Mouse (Mus musculus): Measurements from ENCODE around the gene Slc16a13. TPM values are rescaled to one million over a fixed set of nuclear protein-coding genes. Genes with fewer than 3 reads are reported as not detected.
A peak's percentile ranks its signal among the peaks of the same experiment; 100 is the strongest.

Gene Slc16a13
- polyA plus RNA-seq, 1 experiment from 2014 or later: 15.8 TPM

GRCm38 (mm10) chr11:70218741-70219470 lies 2.0 kb downstream of the Slc16a13 start:
- Histone ChIP-seq H3K4me3 (ENCODE audit: low read depth, low read length) (no peak overlapping the region), H3K27me3 (ENCODE audit: control insufficient read depth, insufficient read depth, low read length) (peaks cover 24% of the 10 kb centered on the region), H3K4me2 (ENCODE audit: low read depth, low read length, severe bottlenecking) (0 out of 2 replicates have a peak overlapping the region, but pooled peaks have one; percentile 87), H3K9me3 (ENCODE audit: control insufficient read depth, low read length) (no peaks in the 10 kb centered on the region), H3K9ac (ENCODE audit: low read length) (no peak overlapping the region), H3K27ac (ENCODE audit: low read depth, low read length) (no peak overlapping the region), H3K4me1 (replicated peaks; ENCODE audit: control insufficient read depth, insufficient read depth, low read length) (peaks cover 17% of the 10 kb centered on the region), H3K36me3 (ENCODE audit: control insufficient read depth, insufficient read depth, low read length) (no peaks in the 10 kb centered on the region)
- WGBS: 89% methylated on average over 15 of the region's 15 CpGs
- no peak for ATAC-seq (replicated peaks; ENCODE audit: low FRiP score)
- peak; percentile 52 for DNase-seq (ENCODE audit: low spot score)

GRCm38 (mm10) chr11:70218039-70218438 lies 2.8 kb downstream of the Slc16a13 start:
- peak; percentile 32 for DNase-seq (ENCODE audit: low spot score)
- Histone ChIP-seq H3K9me3 (ENCODE audit: control insufficient read depth, low read length) (no peaks in the 10 kb centered on the region), H3K4me1 (replicated peaks; ENCODE audit: control insufficient read depth, insufficient read depth, low read length) (peaks cover 20% of the 10 kb centered on the region), H3K36me3 (ENCODE audit: control insufficient read depth, insufficient read depth, low read length) (no peaks in the 10 kb centered on the region), H3K4me2 (ENCODE audit: low read depth, low read length, severe bottlenecking) (no peak overlapping the region), H3K27me3 (ENCODE audit: control insufficient read depth, insufficient read depth, low read length) (peaks cover 32% of the 10 kb centered on the region), H3K27ac (ENCODE audit: low read depth, low read length) (no peak overlapping the region), H3K9ac (ENCODE audit: low read length) (no peak overlapping the region), H3K4me3 (ENCODE audit: low read depth, low read length) (no peak overlapping the region)
- no peak for ATAC-seq (replicated peaks; ENCODE audit: low FRiP score)
- 92% methylated on average over 4 of the region's 4 CpGs for WGBS

- H3K27ac ChIP-seq (ENCODE audit: low read depth, low read length): no peak overlapping the region
- DNase-seq (ENCODE audit: low spot score) (peak; percentile 49), ATAC-seq (replicated peaks; ENCODE audit: low FRiP score) (no peak)
- no peak overlapping the region for H3K9ac ChIP-seq (ENCODE audit: low read length)
- H3K4me1 ChIP-seq (replicated peaks; ENCODE audit: control insufficient read depth, insufficient read depth, low read length): peaks cover 12% of the 10 kb centered on the region
- no peaks in the 10 kb centered on the region for H3K36me3 ChIP-seq (ENCODE audit: control insufficient read depth, insufficient read depth, low read length)
- no peaks in the 10 kb centered on the region for H3K9me3 ChIP-seq (ENCODE audit: control insufficient read depth, low read length)
- H3K4me3 ChIP-seq (ENCODE audit: low read depth, low read length): no peak overlapping the region
- WGBS: 52% methylated on average over 3 of the region's 3 CpGs
- H3K27me3 ChIP-seq (ENCODE audit: control insufficient read depth, insufficient read depth, low read length): peaks cover 32% of the 10 kb centered on the region
- no peak overlapping the region for H3K4me2 ChIP-seq (ENCODE audit: low read depth, low read length, severe bottlenecking)
Measured at GRCm38 (mm10) chr11:70216103-70216502, 4.8 kb downstream of the Slc16a13 start.

GRCm38 (mm10) chr11:70215301-70215700 lies 5.6 kb downstream of the Slc16a13 start:
- WGBS: 8% methylated on average over 22 of the region's 22 CpGs

GRCm38 (mm10) chr11:70214856-70215209 lies 6.0 kb downstream of the Slc16a13 start:
- Histone ChIP-seq H3K9me3 (ENCODE audit: control insufficient read depth, low read length) (no peaks in the 10 kb centered on the region), H3K9ac (ENCODE audit: low read length) (no peak overlapping the region), H3K4me1 (replicated peaks; ENCODE audit: control insufficient read depth, insufficient read depth, low read length) (peaks cover 8% of the 10 kb centered on the region; the same call in 1 of the 2 replicates), H3K4me3 (ENCODE audit: low read depth, low read length) (peak overlapping the region; percentile 3; the same call in 1 of the 2 replicates), H3K27ac (ENCODE audit: low read depth, low read length) (no peak overlapping the region), H3K36me3 (ENCODE audit: control insufficient read depth, insufficient read depth, low read length) (no peaks in the 10 kb centered on the region), H3K4me2 (ENCODE audit: low read depth, low read length, severe bottlenecking) (peak overlapping the region; percentile 26), H3K27me3 (ENCODE audit: control insufficient read depth, insufficient read depth, low read length) (peaks cover 32% of the 10 kb centered on the region)
- DNase-seq (ENCODE audit: low spot score): no peak
- WGBS: 4% methylated on average over 18 of the region's 18 CpGs
- no peak for ATAC-seq (replicated peaks; ENCODE audit: low FRiP score)

More at GRCm38 (mm10) chr11:70215301-70215700, 5.6 kb downstream of the Slc16a13 start:
- Histone ChIP-seq H3K9ac (ENCODE audit: low read length) (no peak overlapping the region), H3K9me3 (ENCODE audit: control insufficient read depth, low read length) (no peaks in the 10 kb centered on the region), H3K4me1 (replicated peaks; ENCODE audit: control insufficient read depth, insufficient read depth, low read length) (peaks cover 10% of the 10 kb centered on the region), H3K4me3 (ENCODE audit: low read depth, low read length) (no peak overlapping the region; the same call in 1 of the 2 replicates), H3K36me3 (ENCODE audit: control insufficient read depth, insufficient read depth, low read length) (no peaks in the 10 kb centered on the region), H3K27me3 (ENCODE audit: control insufficient read depth, insufficient read depth, low read length) (peaks cover 32% of the 10 kb centered on the region), H3K27ac (ENCODE audit: low read depth, low read length) (no peak overlapping the region), H3K4me2 (ENCODE audit: low read depth, low read length, severe bottlenecking) (no peak overlapping the region)
- no peak for ATAC-seq (replicated peaks; ENCODE audit: low FRiP score)
- peak; percentile 52 for DNase-seq (ENCODE audit: low spot score)

- H3K9ac ChIP-seq (ENCODE audit: low read length): no peak overlapping the region
- no peak for ATAC-seq (replicated peaks; ENCODE audit: low FRiP score)
- H3K4me3 ChIP-seq (ENCODE audit: low read depth, low read length): peak overlapping the region; percentile 3
- H3K27me3 ChIP-seq (ENCODE audit: control insufficient read depth, insufficient read depth, low read length): peaks cover 32% of the 10 kb centered on the region
- DNase-seq (ENCODE audit: low spot score): peak; percentile 63
- no peaks in the 10 kb centered on the region for H3K9me3 ChIP-seq (ENCODE audit: control insufficient read depth, low read length)
- peaks cover 8% of the 10 kb centered on the region; the same call in 1 of the 2 replicates for H3K4me1 ChIP-seq (replicated peaks; ENCODE audit: control insufficient read depth, insufficient read depth, low read length)
- H3K4me2 ChIP-seq (ENCODE audit: low read depth, low read length, severe bottlenecking): peak overlapping the region; percentile 26
- no peaks in the 10 kb centered on the region for H3K36me3 ChIP-seq (ENCODE audit: control insufficient read depth, insufficient read depth, low read length)
- WGBS: under 1% methylated on average over 46 of the region's 46 CpGs
- no peak overlapping the region for H3K27ac ChIP-seq (ENCODE audit: low read depth, low read length)
Measured at GRCm38 (mm10) chr11:70214191-70214855, 6.5 kb downstream of the Slc16a13 start.

GRCm38 (mm10) chr11:70213736-70214135 lies 7.1 kb downstream of the Slc16a13 start:
- Histone ChIP-seq H3K27ac (ENCODE audit: low read depth, low read length) (no peak overlapping the region), H3K4me3 (ENCODE audit: low read depth, low read length) (peak overlapping the region; percentile 3; the same call in 1 of the 2 replicates), H3K27me3 (ENCODE audit: control insufficient read depth, insufficient read depth, low read length) (peaks cover 32% of the 10 kb centered on the region), H3K9ac (ENCODE audit: low read length) (no peak overlapping the region), H3K36me3 (ENCODE audit: control insufficient read depth, insufficient read depth, low read length) (no peaks in the 10 kb centered on the region), H3K4me2 (ENCODE audit: low read depth, low read length, severe bottlenecking) (peak overlapping the region; percentile 26), H3K4me1 (replicated peaks; ENCODE audit: control insufficient read depth, insufficient read depth, low read length) (peaks cover 8% of the 10 kb centered on the region; the same call in 1 of the 2 replicates), H3K9me3 (ENCODE audit: control insufficient read depth, low read length) (no peaks in the 10 kb centered on the region)
- DNase-seq (ENCODE audit: low spot score): peak; percentile 54
- no peak for ATAC-seq (replicated peaks; ENCODE audit: low FRiP score)
- WGBS: 4% methylated on average over 26 of the region's 26 CpGs

GRCm38 (mm10) chr11:70212896-70213295 lies 8.0 kb downstream of the Slc16a13 start:
- DNase-seq (ENCODE audit: low spot score): peak; percentile 68

More at GRCm38 (mm10) chr11:70212896-70213295, 8.0 kb downstream of the Slc16a13 start:
- Histone ChIP-seq H3K36me3 (ENCODE audit: control insufficient read depth, insufficient read depth, low read length) (no peaks in the 10 kb centered on the region), H3K27ac (ENCODE audit: low read depth, low read length) (no peak overlapping the region), H3K4me1 (replicated peaks; ENCODE audit: control insufficient read depth, insufficient read depth, low read length) (peaks cover 8% of the 10 kb centered on the region; the same call in 1 of the 2 replicates), H3K4me2 (ENCODE audit: low read depth, low read length, severe bottlenecking) (no peak overlapping the region), H3K9me3 (ENCODE audit: control insufficient read depth, low read length) (no peaks in the 10 kb centered on the region), H3K9ac (ENCODE audit: low read length) (no peak overlapping the region), H3K27me3 (ENCODE audit: control insufficient read depth, insufficient read depth, low read length) (peaks cover 32% of the 10 kb centered on the region), H3K4me3 (ENCODE audit: low read depth, low read length) (no peak overlapping the region)
- 9% methylated on average over 9 of the region's 9 CpGs for WGBS
- no peak for ATAC-seq (replicated peaks; ENCODE audit: low FRiP score)

Measured in forebrain, embryonic 11.5 days (tissue).